Mouse (Mus musculus) myocyte (in vitro differentiated cells): Measurements from ENCODE around the gene Prkca. TPM values are rescaled to one million over a fixed set of nuclear protein-coding genes. Genes with fewer than 3 reads are reported as not detected.

ENCODE experiments used
- H3K27me3 ChIP-seq: one replicate; pipeline ENCODE4 v1.6.1; 2011; ENCODE audit not compliant: control insufficient read depth, insufficient read depth, insufficient read length
- H3K36me3 ChIP-seq: one replicate; pipeline ENCODE4 v1.6.1; 2011; ENCODE audit not compliant: control insufficient read depth, insufficient read depth
- H3K4me2 ChIP-seq: one replicate; pipeline ENCODE4 v1.6.1; 2011; ENCODE audit warnings: low read depth, control low read depth
- H3K4me3 ChIP-seq: one replicate; pipeline ENCODE4 v1.5.1; 2011; ENCODE audit warnings: mild to moderate bottlenecking, control low read depth, moderate library complexity
- H3K79me2 ChIP-seq: one replicate; pipeline ENCODE4 v1.6.1; 2011; ENCODE audit not compliant: control insufficient read depth, insufficient read depth
- H3ac ChIP-seq: one replicate; pipeline ENCODE4 v1.6.1; 2011; ENCODE audit not compliant: control insufficient read depth, insufficient read length
- CEBPB ChIP-seq: IDR thresholded peaks from 2 replicates; pipeline ENCODE4 v1.6.1; 2011; ENCODE audit warnings: mild to moderate bottlenecking, moderate library complexity; ENCODE audit not compliant: poor library complexity, insufficient read depth, severe bottlenecking
- E2F4 ChIP-seq: IDR thresholded peaks from one replicate; pipeline ENCODE4 v1.6.1; 2011; ENCODE audit warnings: mild to moderate bottlenecking, control low read depth, moderate library complexity; ENCODE audit not compliant: insufficient read depth
- MAX ChIP-seq: IDR thresholded peaks from one replicate; pipeline ENCODE4 v1.6.1; 2011; ENCODE audit warnings: low read depth, mild to moderate bottlenecking, control low read depth
- MYOD1 ChIP-seq, 3 experiments: IDR thresholded peaks; one replicate each; pipeline ENCODE4 v1.6.1; 2011; ENCODE audit warnings: control low read depth in 2 of 3, low read depth in 2 of 3, mild to moderate bottlenecking in 2 of 3, moderate library complexity in 1 of 3; ENCODE audit not compliant: insufficient read length in 2 of 3, control insufficient read depth in 1 of 3
- MYOG ChIP-seq, 3 experiments: IDR thresholded peaks; one replicate each; pipeline ENCODE4 v1.6.1; 2011; ENCODE audit warnings: control low read depth in 2 of 3, low read depth in 2 of 3, mild to moderate bottlenecking in 2 of 3; ENCODE audit not compliant: insufficient read length in 2 of 3, control insufficient read depth in 1 of 3, insufficient read depth in 1 of 3
- POLR2A ChIP-seq: IDR thresholded peaks from one replicate; pipeline ENCODE4 v1.6.1; 2011; ENCODE audit warnings: low read depth, mild to moderate bottlenecking, control low read depth, moderate library complexity; ENCODE audit not compliant: insufficient read length
- POLR2AphosphoS2 ChIP-seq: IDR thresholded peaks from one replicate; pipeline ENCODE4 v1.6.1; 2011; ENCODE audit warnings: low read depth, control low read depth; ENCODE audit not compliant: insufficient read length
- REST ChIP-seq: IDR thresholded peaks from one replicate; pipeline ENCODE4 v1.6.1; 2011; ENCODE audit warnings: mild to moderate bottlenecking, control low read depth, moderate library complexity; ENCODE audit not compliant: insufficient read depth, insufficient read length
- SRF ChIP-seq: IDR thresholded peaks from one replicate; pipeline ENCODE4 v1.6.1; 2011; ENCODE audit warnings: low read depth; ENCODE audit not compliant: control insufficient read depth, insufficient read length
- TCF12 ChIP-seq: IDR thresholded peaks from one replicate; pipeline ENCODE4 v1.6.1; 2011; ENCODE audit warnings: mild to moderate bottlenecking, control low read depth; ENCODE audit not compliant: poor library complexity, insufficient read depth, severe bottlenecking
- TCF3 ChIP-seq: IDR thresholded peaks from one replicate; pipeline ENCODE4 v1.6.1; 2011; ENCODE audit warnings: low read depth, control low read depth; ENCODE audit not compliant: insufficient read length
- USF1 ChIP-seq: IDR thresholded peaks from one replicate; pipeline ENCODE4 v1.6.1; 2011; ENCODE audit warnings: low read depth, mild to moderate bottlenecking, control low read depth, moderate library complexity
- polyA plus RNA-seq: library from polyadenylated mRNA; unstranded; fragments of >200 nt; fragmentation: generic; extraction: Trizol; gene quantifications from one replicate; pipeline ENCODE4 v1.2.1, GENCODE M21; 2012; ENCODE audit warnings: missing spikeins

Gene Prkca
- polyA plus RNA-seq, 1 experiment: 15.3 TPM

DNA sequence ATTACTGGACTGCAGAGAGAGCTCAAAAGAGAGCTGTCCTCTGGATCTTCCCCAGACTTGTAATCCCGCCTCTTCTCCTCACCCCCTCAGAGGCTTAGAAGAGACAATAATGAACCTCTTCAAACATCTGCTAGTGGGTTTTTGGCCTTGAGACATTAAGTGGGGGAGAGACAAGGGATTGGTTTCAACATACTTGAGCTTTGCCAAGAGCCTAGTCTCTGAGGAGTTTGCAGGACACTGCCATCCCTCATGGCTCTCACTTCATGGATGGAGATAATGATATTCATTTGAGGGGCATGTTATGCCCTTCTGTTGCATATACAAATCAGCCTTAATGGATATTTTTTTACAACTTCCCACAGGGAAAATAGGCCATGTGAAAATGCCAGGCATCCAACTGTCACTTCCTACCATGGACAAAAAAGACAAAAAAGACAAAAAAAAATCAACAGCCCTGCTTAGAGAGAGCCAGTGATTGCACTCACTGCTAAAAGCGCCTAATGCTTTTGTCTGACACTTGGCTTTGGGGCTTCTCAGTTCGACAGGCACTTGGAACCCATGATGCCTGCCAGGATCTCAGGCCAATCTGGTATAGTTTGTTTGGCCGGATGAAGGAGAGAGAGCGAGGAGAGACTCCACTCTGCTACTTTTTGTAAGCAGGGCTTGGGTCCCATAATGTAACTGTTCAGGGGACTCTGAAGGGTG is 263.6 kb downstream of the Prkca start:
- Histone ChIP-seq H3K79me2 (no peaks in the 10 kb centered on the region), H3K27me3 (no peaks in the 10 kb centered on the region), H3K36me3 (no peaks in the 10 kb centered on the region), H3ac (no peak overlapping the region), H3K4me3 (no peak overlapping the region), H3K4me2 (no peak overlapping the region)
- TF ChIP-seq REST (no peak), MAX (no peak), USF1 (no peak), E2F4 (no peak), SRF (no peak), MYOD1 (IDR thresholded peaks at IDR 0.05; ENCODE audit: control insufficient read depth in 1 of 3, insufficient read length in 2 of 3, low read depth in 2 of 3) (no peak), CEBPB (no peak), TCF3 (no peak), TCF12 (no peak), POLR2AphosphoS2 (no peak), MYOG (IDR thresholded peaks at IDR 0.05; ENCODE audit: control insufficient read depth in 1 of 3, insufficient read depth in 1 of 3, insufficient read length in 2 of 3, low read depth in 2 of 3) (no peak), POLR2A (no peak)

DNA sequence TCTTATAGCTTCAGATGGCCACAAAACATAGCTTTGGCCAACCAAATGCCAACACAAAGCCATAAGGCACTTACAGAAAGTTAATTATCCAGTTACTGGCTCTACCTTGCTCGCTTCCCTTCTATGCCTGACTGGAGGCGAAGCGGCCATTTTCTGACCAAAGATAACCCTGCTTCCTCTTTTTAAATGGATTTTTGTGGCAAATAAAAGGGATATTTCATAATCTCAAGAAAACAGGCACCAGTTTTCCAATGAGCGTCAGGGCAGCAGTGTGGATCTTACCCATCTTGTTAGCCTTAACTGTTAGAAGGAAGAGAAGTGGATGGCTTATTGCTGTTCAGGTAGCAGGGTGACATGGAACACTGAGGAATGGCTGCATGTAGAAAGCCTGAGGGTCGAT is 264.3 kb downstream of the Prkca start:
- H3ac ChIP-seq: no peak overlapping the region
- H3K79me2 ChIP-seq: no peaks in the 10 kb centered on the region
- no peak overlapping the region for H3K4me3 ChIP-seq
- TF ChIP-seq MYOD1 (IDR thresholded peaks at IDR 0.05; ENCODE audit: control insufficient read depth in 1 of 3, insufficient read length in 2 of 3, low read depth in 2 of 3) (no peak), MAX (no peak), E2F4 (no peak), POLR2A (no peak), USF1 (no peak), MYOG (IDR thresholded peaks at IDR 0.05; ENCODE audit: control insufficient read depth in 1 of 3, insufficient read depth in 1 of 3, insufficient read length in 2 of 3, low read depth in 2 of 3) (no peak), SRF (no peak), POLR2AphosphoS2 (no peak), REST (no peak), TCF3 (no peak), CEBPB (no peak), TCF12 (no peak)
- no peaks in the 10 kb centered on the region for H3K27me3 ChIP-seq
- H3K36me3 ChIP-seq: no peaks in the 10 kb centered on the region
- no peak overlapping the region for H3K4me2 ChIP-seq

- Histone ChIP-seq H3K36me3 (no peaks in the 10 kb centered on the region), H3K4me2 (no peak overlapping the region), H3K4me3 (no peak overlapping the region), H3ac (no peak overlapping the region), H3K27me3 (no peaks in the 10 kb centered on the region), H3K79me2 (no peaks in the 10 kb centered on the region)
- no peak for TF ChIP-seq E2F4
- no peak for TF ChIP-seq MYOG (IDR thresholded peaks at IDR 0.05; ENCODE audit: control insufficient read depth in 1 of 3, insufficient read depth in 1 of 3, insufficient read length in 2 of 3, low read depth in 2 of 3)
- TF ChIP-seq CEBPB: no peak
- TF ChIP-seq TCF12: no peak
- no peak for TF ChIP-seq TCF3
- no peak for TF ChIP-seq POLR2A
- TF ChIP-seq MYOD1 (IDR thresholded peaks at IDR 0.05; ENCODE audit: control insufficient read depth in 1 of 3, insufficient read length in 2 of 3, low read depth in 2 of 3): no peak
- no peak for TF ChIP-seq POLR2AphosphoS2
- TF ChIP-seq MAX: no peak
- no peak for TF ChIP-seq SRF
These were observed 266.2 kb downstream of the Prkca start for GRCm38 (mm10) chr11:108077514-108077913.

DNA sequence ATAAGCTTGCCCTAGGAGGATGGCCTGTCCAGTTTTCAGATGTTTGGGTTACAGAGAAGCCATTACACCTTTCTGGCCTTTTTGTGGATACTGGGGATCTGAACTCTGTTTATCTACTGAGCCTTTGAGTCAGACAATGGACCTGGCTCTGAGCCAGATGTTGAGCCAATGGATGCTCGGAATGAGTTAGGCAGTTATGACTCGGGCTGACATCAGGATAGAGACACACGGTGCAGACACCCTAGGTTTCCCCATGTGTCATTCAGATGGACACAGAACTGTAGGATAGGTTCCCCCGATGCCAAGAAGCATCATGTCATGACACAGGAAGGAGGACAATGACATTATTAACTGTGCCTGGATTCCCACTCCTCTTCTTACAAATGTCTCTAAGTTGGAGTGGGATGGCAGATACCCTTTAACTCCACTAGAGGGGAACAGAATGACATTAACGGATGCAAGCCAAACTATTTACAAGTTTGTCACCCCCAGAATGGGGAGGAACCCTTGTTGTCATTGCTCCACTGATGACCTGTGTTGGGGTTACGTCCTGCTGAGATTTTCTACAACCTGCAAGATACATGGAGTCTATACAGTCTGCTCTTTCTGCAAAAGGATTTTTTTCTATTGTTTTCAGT is 271.0 kb downstream of the Prkca start:
- TF ChIP-seq MYOD1 (IDR thresholded peaks at IDR 0.05; ENCODE audit: control insufficient read depth in 1 of 3, insufficient read length in 2 of 3, low read depth in 2 of 3) (no peak), USF1 (no peak), POLR2AphosphoS2 (no peak)
- Histone ChIP-seq H3K36me3 (no peaks in the 10 kb centered on the region), H3K4me3 (no peak overlapping the region), H3K79me2 (no peaks in the 10 kb centered on the region), H3K27me3 (no peaks in the 10 kb centered on the region), H3K4me2 (no peak overlapping the region), H3ac (no peak overlapping the region)

- no peak overlapping the region for H3K4me3 ChIP-seq
- H3ac ChIP-seq: no peak overlapping the region
- no peaks in the 10 kb centered on the region for H3K27me3 ChIP-seq
- no peaks in the 10 kb centered on the region for H3K36me3 ChIP-seq
- H3K4me2 ChIP-seq: no peak overlapping the region
- H3K79me2 ChIP-seq: no peaks in the 10 kb centered on the region
- TF ChIP-seq MYOD1 (IDR thresholded peaks at IDR 0.05; ENCODE audit: control insufficient read depth in 1 of 3, insufficient read length in 2 of 3, low read depth in 2 of 3) (no peak), TCF3 (no peak), MAX (no peak), POLR2AphosphoS2 (no peak), MYOG (IDR thresholded peaks at IDR 0.05; ENCODE audit: control insufficient read depth in 1 of 3, insufficient read depth in 1 of 3, insufficient read length in 2 of 3, low read depth in 2 of 3) (no peak), E2F4 (no peak), USF1 (no peak), SRF (no peak), POLR2A (no peak), REST (no peak), CEBPB (no peak), TCF12 (no peak)
These were observed 272.5 kb downstream of the Prkca start for GRCm38 (mm10) chr11:108071230-108071629.
